Mouse (Mus musculus) hindbrain, postnatal 0 days (tissue): ENCODE data around the gene Wdr25. TPM values are rescaled to one million over a fixed set of nuclear protein-coding genes. Genes with fewer than 3 reads are reported as not detected.
A peak's percentile ranks its signal among the peaks of the same experiment; 100 is the strongest.

Experiments
- ATAC-seq: fragments of 200-750 bp; cut with Nextera tagmentation; 2 replicates; pipeline ENCODE4 v1.8.0; 2017; ENCODE audit warnings: mild to moderate bottlenecking, moderate TSS enrichment, moderate library complexity
- DNase-seq: peaks from one replicate; pipeline ENCODE4 v3.0.0-alpha.2; 2015; ENCODE audit warnings: low spot score
- H3K27ac ChIP-seq: fragments of 300-500 bp; sonication (generic); 2 replicates; pipeline ENCODE4 v1.5.1; 2014; ENCODE audit warnings: mild to moderate bottlenecking
- H3K27me3 ChIP-seq: fragments of 300-500 bp; sonication (generic); 2 replicates; pipeline ENCODE4 v1.6.1; 2014; ENCODE audit warnings: low read length, mixed read lengths; ENCODE audit not compliant: insufficient read depth
- H3K36me3 ChIP-seq: fragments of 300-500 bp; sonication (generic); 2 replicates; pipeline ENCODE4 v1.6.1; 2014; ENCODE audit warnings: low read length, mixed read lengths; ENCODE audit not compliant: insufficient read depth
- H3K4me1 ChIP-seq: fragments of 300-500 bp; sonication (generic); 2 replicates; pipeline ENCODE4 v1.6.1; 2014; ENCODE audit warnings: antibody characterized with exemption, low read length, mixed read lengths; ENCODE audit not compliant: insufficient read depth
- H3K4me2 ChIP-seq: fragments of 300-500 bp; sonication (generic); 2 replicates; pipeline ENCODE4 v1.6.1; 2014; ENCODE audit warnings: low read depth, mild to moderate bottlenecking, low read length, moderate library complexity, mixed read lengths
- H3K4me3 ChIP-seq: fragments of 300-500 bp; sonication (generic); 2 replicates; pipeline ENCODE4 v1.5.1; 2014; ENCODE audit warnings: low read length
- H3K9ac ChIP-seq: fragments of 300-500 bp; sonication (generic); replicated peaks from 2 replicates; pipeline ENCODE4 v1.6.1; 2014; ENCODE audit warnings: mild to moderate bottlenecking, low read length, moderate library complexity, mixed read lengths
- H3K9me3 ChIP-seq: fragments of 300-500 bp; sonication (generic); 2 replicates; pipeline ENCODE4 v1.6.1; 2016; ENCODE audit warnings: low read length, mixed read lengths
- CTCF ChIP-seq: IDR thresholded peaks from 2 replicates; pipeline ENCODE4 v1.5.1; 2016; ENCODE audit warnings: antibody characterized with exemption, control low read depth, low read depth
- WGBS: fragments of 180-500 bp; shearing (Covaris S2); extraction: QIAGEN DNeasy Blood & Tissue Kit; methylation state at CpG from one replicate; pipeline ENCODE4 v1.1.7; 2014; 5-methylcytosine and 5-hydroxymethylcytosine counted together
- polyA plus RNA-seq: library from polyadenylated mRNA; unstranded; fragments of >200 nt; fragmentation: Nextera tagmentation; extraction: Ambion mirVana; gene quantifications from 2 replicates; pipeline ENCODE4 v1.2.1, GENCODE M21; 2015
- total RNA-seq: library from RNA; depleted of rRNA; stranded (reverse); fragments of >200 nt; gene quantifications from 2 replicates; pipeline ENCODE4 v1.2.3, GENCODE M21; 2014

Gene Wdr25
- total and polyA plus RNA-seq, 2 experiments from 2014 or later, result 4.7 to 5.8 TPM

DNA sequence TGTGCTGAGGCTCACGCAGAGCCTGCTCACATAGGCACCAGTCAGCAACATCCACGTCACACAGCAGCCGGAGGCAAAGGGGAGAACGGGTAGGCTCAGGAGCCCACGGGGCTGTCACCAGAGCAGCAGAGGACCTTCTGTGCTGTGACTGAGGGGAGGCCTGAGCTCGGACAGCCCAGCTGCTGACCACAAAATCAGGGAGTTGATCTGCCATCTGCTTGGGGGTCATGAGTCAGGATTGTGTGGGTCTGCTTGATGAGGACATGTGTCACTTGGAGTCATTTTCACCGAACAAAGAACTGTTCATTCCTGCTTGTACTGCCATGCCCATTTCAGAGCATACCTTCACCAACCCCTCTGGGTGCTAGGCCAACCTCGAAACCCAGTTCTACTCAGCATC is 37.2 kb upstream of the Wdr25 start:
- no peak for TF ChIP-seq CTCF
- WGBS, result 83% methylated on average over 8 of the region's 8 CpGs

DNA sequence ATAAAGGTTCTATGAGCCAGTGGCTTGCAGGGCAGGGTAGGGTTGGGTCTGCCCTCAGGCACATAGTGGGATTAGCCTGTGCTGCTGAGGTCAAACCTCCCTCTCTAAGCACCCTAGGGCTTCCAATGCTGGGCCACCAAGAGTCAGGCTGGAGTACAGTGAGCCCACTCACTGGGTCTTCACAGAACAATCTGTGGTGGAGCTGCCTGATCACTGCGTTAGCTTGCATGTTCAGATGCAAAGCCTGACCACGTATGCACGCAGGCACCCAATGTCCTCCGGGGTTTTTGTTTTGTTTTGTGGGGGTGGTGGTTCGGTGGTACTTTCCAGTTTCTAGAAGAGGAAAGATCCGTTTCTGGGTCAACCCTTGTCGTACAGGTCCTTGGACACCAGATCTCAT is 36.3 kb upstream of the Wdr25 start:
- no peak overlapping the region for H3K4me2 ChIP-seq
- peaks cover 15% of the 10 kb centered on the region; the same call in 1 of the 2 replicates for H3K36me3 ChIP-seq
- 81% methylated on average over 7 of the region's 7 CpGs for WGBS
- no peak overlapping the region for H3K4me3 ChIP-seq
- no peak for ATAC-seq
- H3K9me3 ChIP-seq, result no peaks in the 10 kb centered on the region
- no peak for DNase-seq
- TF ChIP-seq CTCF, result no peak
- H3K4me1 ChIP-seq, result no peaks in the 10 kb centered on the region
- H3K9ac ChIP-seq, result no peak overlapping the region
- no peaks in the 10 kb centered on the region for H3K27me3 ChIP-seq
- H3K27ac ChIP-seq, result no peak overlapping the region

More for the DNA sequence above, 37.2 kb upstream of the Wdr25 start:
- H3K4me1 ChIP-seq, result no peaks in the 10 kb centered on the region
- no peaks in the 10 kb centered on the region for H3K9me3 ChIP-seq
- peaks cover 13% of the 10 kb centered on the region; the same call in 1 of the 2 replicates for H3K36me3 ChIP-seq
- H3K4me2 ChIP-seq, result no peak overlapping the region
- no peak for DNase-seq
- no peak overlapping the region for H3K4me3 ChIP-seq
- no peak overlapping the region for H3K27ac ChIP-seq
- no peak for ATAC-seq
- H3K9ac ChIP-seq, result no peak overlapping the region
- H3K27me3 ChIP-seq, result no peaks in the 10 kb centered on the region

DNA sequence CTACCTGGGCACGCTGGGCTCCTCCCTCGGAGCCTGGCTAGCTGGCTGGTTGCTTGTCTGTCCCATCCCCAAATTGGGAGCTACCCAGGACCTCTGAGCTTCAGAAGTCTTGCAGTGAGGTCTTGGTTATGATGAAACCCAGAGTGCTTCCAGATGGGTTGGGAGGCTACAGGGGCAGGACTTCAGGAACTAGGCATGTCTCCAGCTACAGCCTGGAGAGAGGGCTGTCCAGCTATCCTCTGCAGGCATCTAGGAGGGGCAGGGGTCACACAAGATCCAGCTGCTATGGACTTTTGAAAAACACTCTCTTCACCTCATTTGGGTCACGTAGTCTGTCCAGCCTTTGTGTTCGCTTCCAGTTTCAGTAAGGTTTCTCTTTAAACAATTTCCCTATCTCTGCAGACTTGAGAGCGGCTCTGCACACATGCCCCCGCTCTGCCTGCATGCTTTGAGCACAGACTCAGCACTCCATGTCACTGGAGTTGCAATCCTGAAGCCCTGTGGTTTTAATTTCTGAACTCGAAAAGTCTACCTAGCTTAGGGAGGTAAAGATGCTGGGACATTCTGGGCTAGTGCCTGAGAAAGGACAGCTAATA is 35.7 kb upstream of the Wdr25 start:
- Histone ChIP-seq H3K36me3 (peaks cover 20% of the 10 kb centered on the region), H3K4me2 (no peak overlapping the region), H3K27me3 (no peaks in the 10 kb centered on the region), H3K4me1 (no peaks in the 10 kb centered on the region), H3K9ac (no peak overlapping the region), H3K4me3 (no peak overlapping the region), H3K27ac (no peak overlapping the region), H3K9me3 (no peaks in the 10 kb centered on the region)
- no peak for TF ChIP-seq CTCF
- no peak for ATAC-seq
- DNase-seq, result no peak
- WGBS, result 89% methylated on average over 7 of the region's 7 CpGs

DNA sequence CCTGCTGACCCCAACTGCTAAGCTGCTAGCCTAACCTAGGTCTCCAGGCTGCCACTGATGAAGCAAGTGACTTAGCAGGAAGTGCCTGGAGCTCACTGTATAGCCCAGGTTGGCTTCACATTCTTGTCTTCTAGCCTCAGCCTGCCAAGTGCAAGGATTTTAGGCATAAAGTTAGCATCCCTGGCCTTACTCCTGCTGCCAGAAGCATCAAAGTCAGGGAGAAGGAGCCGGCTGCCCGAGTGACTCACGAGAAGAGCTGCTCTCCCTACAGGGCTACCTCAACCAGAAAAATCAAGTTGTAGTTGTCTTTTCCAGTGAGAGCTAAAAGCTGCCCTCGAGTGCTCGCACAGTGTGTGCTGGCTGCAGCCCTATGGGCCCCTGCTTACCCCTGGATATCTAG is 34.9 kb upstream of the Wdr25 start:
- peaks cover 28% of the 10 kb centered on the region for H3K36me3 ChIP-seq
- 87% methylated on average over 5 of the region's 5 CpGs for WGBS
- no peak overlapping the region for H3K4me3 ChIP-seq
- no peak overlapping the region for H3K9ac ChIP-seq
- DNase-seq (no peak), ATAC-seq (no peak)
- no peak for TF ChIP-seq CTCF
- H3K4me2 ChIP-seq, result no peak overlapping the region
- H3K27ac ChIP-seq, result no peak overlapping the region
- no peaks in the 10 kb centered on the region for H3K4me1 ChIP-seq
- H3K9me3 ChIP-seq, result no peaks in the 10 kb centered on the region
- H3K27me3 ChIP-seq, result no peaks in the 10 kb centered on the region

DNA sequence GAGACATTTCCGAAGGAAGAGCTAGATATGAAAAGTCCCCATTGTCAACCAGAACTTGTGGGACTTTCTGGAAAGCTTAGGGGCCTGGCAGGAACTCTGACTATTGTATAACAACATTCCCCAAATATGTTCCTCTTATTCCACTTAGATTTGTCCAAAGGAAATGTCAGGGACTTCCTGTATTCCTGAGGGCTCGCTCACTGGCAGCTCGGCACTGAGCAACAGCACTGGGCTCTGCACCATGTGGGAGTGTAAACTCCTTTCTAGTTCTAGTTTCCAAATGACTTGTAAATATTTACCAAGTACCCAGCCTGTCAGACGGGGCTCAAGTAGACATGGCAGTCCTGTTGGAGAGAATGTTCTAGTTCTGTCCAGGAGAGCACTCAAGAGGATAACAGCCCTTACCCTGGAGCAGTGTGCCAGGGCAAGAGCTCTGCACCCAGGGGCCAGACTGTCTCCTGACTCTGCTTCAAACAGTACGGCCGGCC is 28.4 kb upstream of the Wdr25 start:
- no peaks in the 10 kb centered on the region for H3K4me1 ChIP-seq
- no peak overlapping the region for H3K27ac ChIP-seq
- TF ChIP-seq CTCF, result no peak
- H3K9me3 ChIP-seq, result no peaks in the 10 kb centered on the region
- WGBS, result 90% methylated on average over 6 of the region's 6 CpGs
- peaks cover 81% of the 10 kb centered on the region for H3K36me3 ChIP-seq
- H3K4me2 ChIP-seq, result no peak overlapping the region
- H3K4me3 ChIP-seq, result no peak overlapping the region
- ATAC-seq, result no peak
- no peak overlapping the region for H3K9ac ChIP-seq
- no peaks in the 10 kb centered on the region for H3K27me3 ChIP-seq
- DNase-seq, result no peak

DNA sequence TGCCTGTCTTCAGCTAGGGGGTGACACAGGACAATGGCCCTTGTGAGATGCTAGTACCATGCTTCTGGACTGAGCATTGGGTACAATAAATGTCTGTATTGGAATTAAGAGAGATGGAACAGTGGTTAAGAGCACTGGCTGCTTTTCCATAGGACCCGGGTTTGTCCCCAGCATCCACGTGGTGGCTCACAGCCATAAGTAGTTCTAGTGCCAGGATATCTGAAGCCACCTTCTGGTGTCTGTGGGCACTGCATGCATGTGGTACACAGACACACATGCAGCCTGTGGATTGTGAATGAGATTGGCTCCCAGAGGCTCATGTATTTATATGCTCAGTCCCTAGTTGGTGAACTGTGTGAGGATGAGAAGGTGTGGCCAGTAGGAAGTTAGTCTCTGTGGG is 23.9 kb upstream of the Wdr25 start:
- no peak overlapping the region for H3K4me2 ChIP-seq
- no peak overlapping the region for H3K9ac ChIP-seq
- ATAC-seq, result no peak
- 84% methylated on average over 2 of the region's 2 CpGs for WGBS
- peaks cover 76% of the 10 kb centered on the region for H3K36me3 ChIP-seq
- no peak overlapping the region for H3K27ac ChIP-seq
- H3K4me3 ChIP-seq, result no peak overlapping the region
- no peaks in the 10 kb centered on the region for H3K9me3 ChIP-seq
- no peaks in the 10 kb centered on the region for H3K27me3 ChIP-seq
- DNase-seq, result peak; percentile 30
- TF ChIP-seq CTCF, result peak; percentile 58
- H3K4me1 ChIP-seq, result no peaks in the 10 kb centered on the region

DNA sequence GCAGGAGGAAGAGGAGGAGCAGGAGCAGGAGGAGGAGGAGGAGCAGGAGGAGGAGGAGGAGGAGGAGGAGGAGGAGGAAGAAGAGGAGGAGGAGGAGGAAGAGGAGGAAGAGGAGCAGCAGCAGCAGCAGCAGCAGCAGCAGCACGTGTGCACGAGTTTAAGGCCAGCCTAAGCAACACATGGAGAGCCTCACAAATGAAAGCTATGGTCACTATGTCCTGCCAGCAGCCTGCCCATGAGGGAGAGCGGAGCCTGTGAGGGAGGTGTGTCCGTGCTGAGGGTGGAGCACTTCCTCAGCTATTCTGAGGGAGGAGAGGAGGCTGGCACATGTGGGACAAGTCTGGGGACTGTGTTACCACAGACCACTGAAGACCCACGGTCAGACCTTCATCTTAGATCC is 20.3 kb upstream of the Wdr25 start:
- DNase-seq (no peak), ATAC-seq (no peak)
- Histone ChIP-seq H3K9ac (no peak overlapping the region), H3K4me2 (no peak overlapping the region), H3K27me3 (no peaks in the 10 kb centered on the region), H3K4me1 (no peaks in the 10 kb centered on the region), H3K9me3 (no peaks in the 10 kb centered on the region), H3K27ac (no peak overlapping the region), H3K36me3 (peaks cover 55% of the 10 kb centered on the region), H3K4me3 (no peak overlapping the region)
- 86% methylated on average over 5 of the region's 5 CpGs for WGBS
- no peak for TF ChIP-seq CTCF
